Mouse (Mus musculus): ENCODE data around the gene Tlr9. TPM values are rescaled to one million over a fixed set of nuclear protein-coding genes. Genes with fewer than 3 reads are reported as not detected.

Gene Tlr9
- polyA plus RNA-seq, 1 experiment from 2014 or later = 0.05 TPM

DNA sequence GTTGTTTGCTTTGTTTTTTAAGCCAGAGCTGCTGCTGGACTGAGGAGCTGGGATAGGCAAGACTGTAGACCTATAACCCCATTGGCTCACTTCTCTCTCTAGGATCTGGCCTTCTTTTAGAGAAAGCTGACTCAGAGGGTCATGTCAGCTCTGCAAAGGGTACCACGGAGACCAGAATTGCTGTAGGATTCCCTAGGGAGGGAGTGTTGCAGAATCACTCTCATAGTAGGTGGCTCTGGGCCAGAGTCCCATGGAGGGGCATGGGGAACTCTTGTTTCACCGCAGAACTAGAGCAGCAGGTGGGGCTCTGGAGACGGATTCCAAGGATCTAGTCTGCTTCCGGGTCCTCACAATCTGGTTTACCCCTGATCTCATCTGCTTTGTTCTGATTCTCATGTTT lies 51.4 kb downstream of the Tlr9 start:
- Histone ChIP-seq H3K4me2 (replicated peaks; ENCODE audit: low read depth) (no peak overlapping the region), H3K4me1 (replicated peaks; ENCODE audit: control insufficient read depth, insufficient read depth) (0 out of 2 replicates have a peak, but pooled peaks cover 1% of the 10 kb centered on the region), H3K9ac (ENCODE audit: low read length) (no peak overlapping the region), H3K9me3 (ENCODE audit: control insufficient read depth, low read length) (no peaks in the 10 kb centered on the region), H3K27me3 (ENCODE audit: control insufficient read depth, insufficient read depth, low read length) (no peaks in the 10 kb centered on the region), H3K4me3 (ENCODE audit: low read depth, low read length) (no peak overlapping the region), H3K27ac (replicated peaks) (no peak overlapping the region), H3K36me3 (ENCODE audit: control insufficient read depth, insufficient read depth, low read length) (no peaks in the 10 kb centered on the region)
- TF ChIP-seq EP300 (optimal IDR thresholded peaks at IDR 0.05) = no peak
- TF ChIP-seq CTCF (IDR thresholded peaks at IDR 0.05; ENCODE audit: low read depth) = no peak
- WGBS = 57% methylated on average over 4 of the region's 4 CpGs
- DNase-seq (ENCODE audit: low spot score) (no peak), ATAC-seq (ENCODE audit: low FRiP score, low TSS enrichment) (no peak)

DNA sequence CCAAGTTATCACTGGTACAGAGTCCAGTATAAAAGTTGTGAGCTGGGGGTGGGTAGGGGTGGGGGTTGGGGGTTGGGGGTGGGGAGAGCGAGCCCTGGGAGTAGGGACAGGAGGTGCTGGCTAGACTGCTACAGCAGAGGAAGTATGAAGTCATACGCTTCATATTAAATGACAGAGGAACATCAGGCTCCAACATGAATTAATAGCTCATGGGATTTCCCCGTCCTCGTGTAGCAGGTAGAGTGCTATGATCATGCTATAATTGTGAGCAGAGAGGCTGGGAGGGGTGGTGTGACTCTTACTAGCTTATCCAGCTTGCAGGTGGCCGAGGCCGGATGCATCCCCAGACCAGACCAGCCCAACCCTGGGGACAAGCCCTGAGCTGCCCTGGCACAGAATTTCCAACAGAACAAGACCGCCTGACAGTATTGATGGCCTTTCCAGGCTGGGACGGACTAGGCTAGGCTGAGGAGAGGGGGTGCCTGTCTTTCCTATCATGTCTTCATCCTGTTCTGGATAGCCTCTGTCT lies 52.3 kb downstream of the Tlr9 start:
- Histone ChIP-seq H3K36me3 (ENCODE audit: control insufficient read depth, insufficient read depth, low read length) (no peaks in the 10 kb centered on the region), H3K4me3 (ENCODE audit: low read depth, low read length) (no peak overlapping the region), H3K9me3 (ENCODE audit: control insufficient read depth, low read length) (no peaks in the 10 kb centered on the region), H3K4me2 (replicated peaks; ENCODE audit: low read depth) (no peak overlapping the region), H3K27me3 (ENCODE audit: control insufficient read depth, insufficient read depth, low read length) (no peaks in the 10 kb centered on the region), H3K4me1 (replicated peaks; ENCODE audit: control insufficient read depth, insufficient read depth) (no peaks in the 10 kb centered on the region), H3K27ac (replicated peaks) (no peak overlapping the region), H3K9ac (ENCODE audit: low read length) (no peak overlapping the region)
- no peak for DNase-seq (ENCODE audit: low spot score)
- no peak for ATAC-seq (ENCODE audit: low FRiP score, low TSS enrichment)
- WGBS = 67% methylated on average over 8 of the region's 8 CpGs
- TF ChIP-seq CTCF (IDR thresholded peaks at IDR 0.05; ENCODE audit: low read depth) (no peak), EP300 (optimal IDR thresholded peaks at IDR 0.05) (no peak)

DNA sequence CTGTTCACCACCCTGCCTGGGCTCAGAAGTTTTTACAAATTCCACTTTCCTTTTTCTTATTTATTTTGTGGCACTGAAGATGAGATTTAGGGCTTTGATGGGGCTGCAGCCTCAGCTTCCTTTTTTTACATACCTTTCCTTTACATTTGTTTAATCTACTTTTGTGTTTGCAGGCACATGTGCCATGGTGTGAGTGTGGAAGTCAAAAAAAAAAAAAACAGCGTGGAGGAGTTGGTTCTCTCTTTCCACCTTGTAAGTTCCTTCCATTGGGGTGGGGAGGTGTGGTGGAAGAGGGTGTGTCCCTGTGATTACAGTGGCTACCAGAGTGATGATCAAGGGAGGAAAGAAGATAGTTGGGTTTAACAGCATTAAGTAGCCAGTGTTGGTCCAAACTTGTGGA lies 53.4 kb downstream of the Tlr9 start:
- 44% methylated on average over 1 of the region's 1 CpGs for WGBS

More for the DNA sequence above, 53.4 kb downstream of the Tlr9 start:
- Histone ChIP-seq H3K4me2 (replicated peaks; ENCODE audit: low read depth) (no peak overlapping the region), H3K27ac (replicated peaks) (no peak overlapping the region), H3K4me3 (ENCODE audit: low read depth, low read length) (no peak overlapping the region), H3K36me3 (ENCODE audit: control insufficient read depth, insufficient read depth, low read length) (no peaks in the 10 kb centered on the region), H3K27me3 (ENCODE audit: control insufficient read depth, insufficient read depth, low read length) (no peaks in the 10 kb centered on the region), H3K9ac (ENCODE audit: low read length) (no peak overlapping the region), H3K4me1 (replicated peaks; ENCODE audit: control insufficient read depth, insufficient read depth) (no peaks in the 10 kb centered on the region), H3K9me3 (ENCODE audit: control insufficient read depth, low read length) (no peaks in the 10 kb centered on the region)
- no peak for ATAC-seq (ENCODE audit: low FRiP score, low TSS enrichment)
- DNase-seq (ENCODE audit: low spot score) = no peak
- TF ChIP-seq CTCF (IDR thresholded peaks at IDR 0.05; ENCODE audit: low read depth) (no peak), EP300 (optimal IDR thresholded peaks at IDR 0.05) (no peak)

MicroRNAs encoded within 50 kb of the gene (microRNA counts, 519-probe panel; counts per million panel counts)
- microRNA mmu-let-7g = 7,726 counts per million, percentile 98 among the panel's probes with 10 or more counts

Small RNA genes lying within 50 kb of the gene (microRNA-seq; reads per million reads assigned to microRNA genes)
- 62,343 reads per million, percentile 99 among the genes with 10 or more reads in this experiment for gene Mirlet7g

Other genes with a start within 250 kb of the Tlr9 start
- gene Col6a4, start 125.8 kb upstream of the Tlr9 start, polyA plus RNA-seq (2015; fragmentation: Nextera tagmentation; extraction: Ambion mirVana) = 19.3 and 20.2 TPM in 2 replicates
- gene Glyctk, start 64.5 kb upstream of the Tlr9 start, polyA plus RNA-seq (2015; fragmentation: Nextera tagmentation; extraction: Ambion mirVana) = 0.70 and 0.75 TPM in 2 replicates
- gene Wdr82, start 51.7 kb upstream of the Tlr9 start, polyA plus RNA-seq (2015; fragmentation: Nextera tagmentation; extraction: Ambion mirVana) = 9.1 and 10.3 TPM in 2 replicates
- gene Ppm1m, start 22.9 kb upstream of the Tlr9 start, polyA plus RNA-seq (2015; fragmentation: Nextera tagmentation; extraction: Ambion mirVana) = 15.2 and 16.5 TPM in 2 replicates
- gene Twf2, start 19.5 kb upstream of the Tlr9 start, polyA plus RNA-seq (2015; fragmentation: Nextera tagmentation; extraction: Ambion mirVana) = 27.1 and 27.7 TPM in 2 replicates
- 145 and 152 TPM in 2 replicates for gene Alas1, start 26.1 kb downstream of the Tlr9 start, polyA plus RNA-seq (2015; fragmentation: Nextera tagmentation; extraction: Ambion mirVana)
- gene Poc1a, start 58.5 kb downstream of the Tlr9 start, polyA plus RNA-seq (2015; fragmentation: Nextera tagmentation; extraction: Ambion mirVana) = 13.0 and 13.3 TPM in 2 replicates
- 12.3 and 12.7 TPM in 2 replicates for gene Dusp7, start 146.0 kb downstream of the Tlr9 start, polyA plus RNA-seq (2015; fragmentation: Nextera tagmentation; extraction: Ambion mirVana)
- gene Rpl29, start 206.9 kb downstream of the Tlr9 start, polyA plus RNA-seq (2015; fragmentation: Nextera tagmentation; extraction: Ambion mirVana) = 810 and 847 TPM in 2 replicates
- 20.7 and 23.9 TPM in 2 replicates for gene Acy1, start 215.7 kb downstream of the Tlr9 start, polyA plus RNA-seq (2015; fragmentation: Nextera tagmentation; extraction: Ambion mirVana)
- gene Abhd14b, start 224.9 kb downstream of the Tlr9 start, polyA plus RNA-seq (2015; fragmentation: Nextera tagmentation; extraction: Ambion mirVana) = 39.0 and 46.0 TPM in 2 replicates
- 23.1 and 23.2 TPM in 2 replicates for gene Abhd14a, start 225.1 kb downstream of the Tlr9 start, polyA plus RNA-seq (2015; fragmentation: Nextera tagmentation; extraction: Ambion mirVana)
- gene Pcbp4, start 230.7 kb downstream of the Tlr9 start, polyA plus RNA-seq (2015; fragmentation: Nextera tagmentation; extraction: Ambion mirVana) = 16.8 and 20.3 TPM in 2 replicates
- 0.15 and 0.23 TPM in 2 replicates for gene Gpr62, start 243.3 kb downstream of the Tlr9 start, polyA plus RNA-seq (2015; fragmentation: Nextera tagmentation; extraction: Ambion mirVana)

All from stomach, postnatal 0 days (tissue).